Mouse (Mus musculus) layer of hippocampus, adult 18-20 months (tissue): ENCODE results near the gene Parvb. TPM values are rescaled to one million over a fixed set of nuclear protein-coding genes. Genes with fewer than 3 reads are reported as not detected.
"Not testable (repeated sequence)": the region's sequence is repeated elsewhere in the genome, so short reads cannot be mapped to it uniquely, and the experiment has no call there.

Source experiments
- DNase-seq, 2 experiments: peaks; one replicate each; pipeline ENCODE4 v3.0.0; 2022; ENCODE audit warnings: low spot score in 2 of 2
- total RNA-seq, 2 experiments: library from RNA; stranded (reverse); gene quantifications; 2 replicates each; pipeline ENCODE4 v1.2.3; 2021

The Parvb gene
- total RNA-seq, 2 experiments from 2014 or later: 28.8 to 29.5 TPM

DNA sequence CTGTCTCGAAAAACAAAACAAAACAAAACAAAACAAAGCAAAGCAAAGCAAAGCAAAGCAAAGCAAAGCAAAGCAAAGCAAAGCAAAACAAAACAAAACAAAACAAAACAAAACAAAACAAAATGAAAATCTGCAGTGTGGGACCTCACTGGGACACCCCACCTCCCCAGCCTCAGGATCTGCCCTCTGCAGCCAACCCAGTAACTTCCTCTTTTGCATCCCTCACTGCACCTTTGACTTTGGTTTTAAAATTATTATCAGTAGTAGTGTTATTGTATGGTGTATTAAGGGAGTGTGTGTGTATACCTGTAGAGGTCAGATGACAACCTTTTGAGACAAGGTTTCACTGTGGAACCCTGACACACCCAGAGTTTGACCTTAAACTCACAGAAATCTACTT lies 57.1 kb downstream of the Parvb start:
- DNase-seq: not testable (repeated sequence)

GRCm38 (mm10) chr15:84291097-84291496 lies 59.3 kb downstream of the Parvb start:
- DNase-seq: no peak

DNA sequence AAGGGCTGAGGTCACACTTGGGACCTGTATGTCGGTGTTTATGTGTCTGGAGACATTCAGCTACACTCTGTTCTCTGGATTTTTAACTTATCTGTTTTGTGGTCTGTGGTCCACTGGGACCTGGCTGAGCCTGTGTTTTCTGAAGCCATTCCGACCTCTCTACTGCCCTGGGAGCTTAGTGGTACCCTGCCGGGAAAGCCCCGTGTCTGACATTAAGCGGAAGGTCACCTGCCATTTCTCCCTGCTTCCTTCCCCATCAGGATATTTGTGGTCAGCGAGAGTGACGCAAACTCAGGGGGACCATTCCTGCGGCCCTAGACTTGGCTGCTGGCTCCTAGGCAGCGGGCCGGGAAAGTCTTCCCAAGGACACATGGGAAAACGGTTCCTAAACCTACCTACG lies 61.7 kb downstream of the Parvb start:
- no peak for DNase-seq

GRCm38 (mm10) chr15:84294391-84294790 lies 62.5 kb downstream of the Parvb start:
- DNase-seq: no peak

- no peak for DNase-seq
Observed at GRCm38 (mm10) chr15:84295225-84295624, 63.4 kb downstream of the Parvb start.

- no peak for DNase-seq
Observed at GRCm38 (mm10) chr15:84297454-84297853, 65.6 kb downstream of the Parvb start.

- peak; percentile 54 to 78 for DNase-seq
Observed at GRCm38 (mm10) chr15:84298804-84299370, 67.0 kb downstream of the Parvb start.

DNA sequence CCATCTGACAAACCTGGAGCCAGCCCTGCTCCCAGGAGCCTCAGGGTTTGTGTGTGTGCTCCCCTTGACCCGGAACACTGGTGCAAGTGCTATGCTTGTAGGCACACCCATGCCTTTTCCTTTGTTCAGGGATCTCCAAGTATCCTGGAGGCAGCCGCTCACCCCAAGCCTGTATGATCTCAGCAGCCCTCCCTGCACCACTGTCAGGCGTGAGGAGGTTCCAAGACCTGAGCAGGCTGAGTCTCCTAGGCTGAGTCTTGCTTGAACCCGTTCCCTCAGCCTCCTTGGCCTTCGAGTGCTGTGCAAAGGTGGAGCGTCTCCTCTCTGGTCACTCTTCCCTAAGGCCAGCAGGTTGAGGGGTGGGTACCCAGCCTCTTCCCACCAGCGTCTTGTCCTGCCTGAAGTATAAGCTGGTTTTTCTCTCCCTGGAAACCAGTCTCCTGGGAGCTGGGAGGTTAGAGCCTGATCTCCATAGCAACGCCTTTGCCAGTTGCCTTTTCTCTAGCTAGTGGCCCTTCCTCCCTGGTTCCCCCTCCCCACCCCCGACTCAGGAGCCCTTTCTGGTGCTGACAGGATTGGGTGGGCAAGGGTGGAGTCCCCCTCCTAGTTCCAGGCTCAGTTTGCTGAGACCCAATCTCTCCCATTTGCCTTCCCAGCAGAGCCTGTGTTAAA lies 68.0 kb downstream of the Parvb start:
- DNase-seq: no peak

- no peak for DNase-seq
Observed at GRCm38 (mm10) chr15:84300591-84300990, 68.7 kb downstream of the Parvb start.

DNA sequence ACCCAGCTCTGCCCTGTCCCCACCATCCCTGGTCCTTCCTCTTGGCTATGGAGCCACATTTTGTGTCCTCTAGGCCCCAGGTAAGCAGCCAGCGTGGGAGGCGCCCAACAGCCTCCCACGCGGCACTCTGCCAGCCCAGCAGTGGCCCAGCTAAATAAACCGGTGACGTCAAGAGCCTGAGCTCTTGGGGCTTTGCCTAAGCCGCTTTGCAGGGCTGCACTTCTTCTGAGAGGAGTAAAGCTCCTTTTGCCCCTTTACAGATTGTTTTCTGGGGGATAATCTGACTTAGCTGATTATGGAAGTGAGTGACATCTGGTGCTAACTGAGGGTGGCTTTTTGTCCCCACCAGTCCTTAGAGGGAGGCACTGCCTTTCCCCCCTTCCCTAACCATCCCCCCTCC lies 69.2 kb downstream of the Parvb start:
- DNase-seq: no peak

- no peak for DNase-seq
Observed at GRCm38 (mm10) chr15:84301641-84302420, 70.0 kb downstream of the Parvb start.

- no peak for DNase-seq
Observed at GRCm38 (mm10) chr15:84303264-84303663, 71.4 kb downstream of the Parvb start.

- no peak for DNase-seq
Observed at GRCm38 (mm10) chr15:84305333-84305732, 73.5 kb downstream of the Parvb start.

- no peak for DNase-seq
Observed at GRCm38 (mm10) chr15:84310271-84310670, 78.4 kb downstream of the Parvb start.

GRCm38 (mm10) chr15:84311295-84312085 lies 79.6 kb downstream of the Parvb start:
- DNase-seq: no peak

DNA sequence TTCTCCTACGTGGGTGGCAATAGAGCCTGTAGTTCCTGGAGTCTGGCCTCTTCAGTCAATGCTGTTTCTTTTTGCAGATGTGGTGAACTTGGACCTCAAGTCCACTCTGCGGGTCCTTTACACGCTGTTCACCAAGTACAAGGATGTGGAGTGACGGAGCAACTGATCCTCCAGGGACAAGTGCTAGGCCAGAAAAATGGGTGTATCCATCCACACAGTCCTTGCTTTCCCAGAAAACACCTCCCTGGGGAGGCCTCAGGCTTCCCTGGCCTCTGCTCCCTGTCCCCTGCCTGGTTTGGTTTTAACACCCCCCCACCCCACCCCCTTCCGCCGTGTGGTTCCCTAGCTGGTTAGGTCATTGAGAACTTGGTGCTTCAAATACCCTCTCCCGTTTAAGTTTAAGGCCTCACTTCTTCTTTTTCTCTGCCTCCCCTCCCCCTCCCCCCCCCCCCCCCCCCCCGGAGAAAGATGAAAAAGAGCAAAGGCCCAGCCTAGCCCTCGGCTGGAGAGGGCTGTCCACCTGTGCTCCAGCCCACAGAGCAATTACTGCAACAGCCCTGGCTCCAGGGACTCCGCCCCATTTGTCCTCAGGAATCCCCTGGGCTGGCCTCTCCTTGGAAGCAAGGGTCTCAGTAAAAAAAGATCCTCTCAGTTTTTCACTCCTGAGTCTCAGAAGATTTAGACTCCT lies 81.2 kb downstream of the Parvb start:
- no peak for DNase-seq

DNA sequence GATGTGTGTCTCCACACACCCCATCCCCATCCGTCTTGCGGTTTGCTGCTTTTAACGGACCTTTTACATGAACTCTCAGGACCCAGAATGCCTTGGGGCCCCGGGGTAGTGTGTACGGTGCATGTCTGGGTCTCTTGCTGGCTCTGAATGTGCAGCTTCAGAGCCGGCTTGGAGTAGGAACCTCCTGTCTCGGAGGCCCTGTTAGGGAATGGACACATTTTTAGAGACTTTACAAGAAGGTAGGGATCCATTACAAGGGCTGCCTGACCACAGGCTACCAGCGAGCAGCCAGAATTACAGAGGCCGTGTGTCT lies 81.7 kb downstream of the Parvb start:
- no peak for DNase-seq

- DNase-seq: no peak
Observed at GRCm38 (mm10) chr15:84314420-84315080, 82.7 kb downstream of the Parvb start.

GRCm38 (mm10) chr15:84315276-84316046 lies 83.6 kb downstream of the Parvb start:
- peak; percentile 70 to 80 for DNase-seq

DNA sequence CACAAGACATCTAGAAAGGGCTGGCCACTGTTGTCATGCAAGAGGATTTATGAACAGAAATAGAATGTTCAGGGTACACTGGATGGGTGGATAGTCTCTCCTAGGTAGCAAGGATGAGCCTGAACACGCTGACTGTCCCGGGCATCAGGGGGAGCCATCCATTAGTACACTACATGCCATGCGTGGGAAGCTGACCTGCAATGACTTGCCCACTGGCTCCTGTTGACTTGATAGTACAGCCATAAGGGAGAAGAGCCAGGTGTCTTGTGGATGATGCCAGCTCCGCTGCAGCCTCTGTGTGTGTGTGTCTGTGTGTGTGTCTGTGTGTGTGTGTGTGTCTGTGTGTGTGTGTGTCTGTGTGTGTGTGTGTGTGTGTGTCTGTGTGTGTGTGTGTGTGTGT lies 87.5 kb downstream of the Parvb start:
- no peak for DNase-seq
